Mouse (Mus musculus) heart, adult 9 months (tissue): ENCODE results near the gene Nudt2.
A peak's percentile ranks its signal among the peaks of the same experiment; 100 is the strongest.
"Not testable (repeated sequence)": the region's sequence is repeated elsewhere in the genome, so short reads cannot be mapped to it uniquely, and the experiment has no call there.

Experiments used
- DNase-seq, 2 experiments: peaks; one replicate each; pipeline ENCODE4 v3.0.0; 2022; ENCODE audit warnings: low spot score in 2 of 2

Nudt2 gene

GRCm38 (mm10) chr4:41464345-41465286 is at the start of gene Nudt2, which contains the start of gene Kif24:
Nudt2 (plus strand) TSS chr4:41465151.
Kif24 (minus strand) TSS chr4:41464887.
- DNase-seq: peak; percentile 99

- DNase-seq: no peak
Measured at GRCm38 (mm10) chr4:41416966-41417365, 48.0 kb upstream of the Nudt2 start.

- DNase-seq: no peak
Measured at GRCm38 (mm10) chr4:41438931-41439330, 26.0 kb upstream of the Nudt2 start.

GRCm38 (mm10) chr4:41442790-41443302 is 22.1 kb upstream of the Nudt2 start:
- DNase-seq: no peak

- no peak for DNase-seq
Measured at GRCm38 (mm10) chr4:41447595-41447994, 17.4 kb upstream of the Nudt2 start.

GRCm38 (mm10) chr4:41460690-41461089 is 4.3 kb upstream of the Nudt2 start:
- no peak for DNase-seq

- DNase-seq: not testable (repeated sequence)
Measured at GRCm38 (mm10) chr4:41463051-41463738, 1.8 kb upstream of the Nudt2 start.

GRCm38 (mm10) chr4:41465287-41465665 is 325 bp downstream of the Nudt2 start:
- no peak for DNase-seq

- peak; percentile 41 to 67 for DNase-seq
Measured at GRCm38 (mm10) chr4:41468396-41469080, 3.6 kb downstream of the Nudt2 start.

GRCm38 (mm10) chr4:41469199-41469598 is 4.2 kb downstream of the Nudt2 start:
- DNase-seq: no peak

- no peak for DNase-seq
Measured at GRCm38 (mm10) chr4:41470051-41470683, 5.2 kb downstream of the Nudt2 start.

- DNase-seq: peak in 1 of 2 experiments; percentile 9
Measured at GRCm38 (mm10) chr4:41470684-41471383, 5.9 kb downstream of the Nudt2 start.

- DNase-seq: no peak
Measured at GRCm38 (mm10) chr4:41471384-41471689, 6.4 kb downstream of the Nudt2 start.

GRCm38 (mm10) chr4:41477648-41478160 is 12.8 kb downstream of the Nudt2 start:
- no peak for DNase-seq

GRCm38 (mm10) chr4:41478751-41479455 is 14.0 kb downstream of the Nudt2 start:
- no peak for DNase-seq

GRCm38 (mm10) chr4:41479456-41479804 is 14.5 kb downstream of the Nudt2 start:
- DNase-seq: peak; percentile 80 to 83

- peak; percentile 86 for DNase-seq
Measured at GRCm38 (mm10) chr4:41480254-41480653, 15.3 kb downstream of the Nudt2 start.

- peak; percentile 86 to 87 for DNase-seq
Measured at GRCm38 (mm10) chr4:41481601-41482017, 16.7 kb downstream of the Nudt2 start.

GRCm38 (mm10) chr4:41492951-41493350 is 28.0 kb downstream of the Nudt2 start:
- no peak for DNase-seq

- no peak for DNase-seq
Measured at GRCm38 (mm10) chr4:41493464-41494116, 28.6 kb downstream of the Nudt2 start.
